Mouse (Mus musculus): ENCODE results near the gene Olfr881.

Olfr881 gene

DNA sequence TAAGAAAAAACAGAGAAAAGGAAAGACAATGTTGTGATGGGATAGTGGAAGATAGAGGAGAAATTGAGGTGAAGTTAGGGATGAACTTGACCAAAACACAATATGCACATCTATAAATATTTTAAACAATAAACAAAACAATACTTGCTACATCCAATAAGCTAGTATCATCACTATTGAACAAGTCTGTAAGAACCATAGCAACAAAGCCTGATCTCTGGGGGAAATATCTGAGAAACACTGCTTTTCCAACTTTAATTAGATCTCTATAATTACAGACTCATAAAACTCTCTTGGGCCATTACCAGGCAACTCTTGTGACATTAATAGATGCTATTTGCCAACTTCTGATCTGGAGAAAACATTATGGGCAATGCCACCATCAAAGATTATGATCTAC lies at the start of gene Olfr881:
TSS of gene Olfr881 (plus strand) at position 301 of the 400 bp plus-strand sequence.
- DNase-seq: no peak

DNA sequence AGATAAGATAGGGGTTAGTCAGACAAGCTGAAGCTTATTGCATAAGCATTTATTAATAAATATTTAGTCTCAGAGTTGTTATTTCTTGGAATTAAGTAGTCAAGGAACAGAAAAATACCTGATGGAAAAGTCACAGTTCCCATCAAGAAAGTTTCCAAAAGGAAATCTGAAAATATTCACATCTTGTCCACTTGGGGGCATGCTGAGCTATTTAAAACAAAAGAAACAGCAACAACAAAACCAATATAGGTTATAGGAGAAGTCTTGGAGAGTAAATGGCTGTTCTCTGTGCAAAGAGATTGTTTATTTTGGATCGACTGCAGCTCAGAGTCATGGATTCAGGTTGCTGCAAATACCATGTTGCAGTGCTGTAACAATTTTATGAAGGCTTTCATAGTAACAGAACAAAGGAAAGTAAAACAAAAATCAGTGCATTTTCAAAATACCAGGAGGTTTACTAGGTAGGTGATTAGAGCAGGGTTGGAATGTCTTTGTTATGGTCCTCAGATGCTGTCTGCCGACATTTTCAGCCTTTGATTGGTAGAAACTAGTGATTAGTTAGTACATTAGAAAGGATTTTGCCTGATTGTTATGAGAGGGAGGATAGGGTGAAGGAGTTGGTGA lies 7.1 kb downstream of the Olfr881 start:
- no peak for DNase-seq

- DNase-seq: no peak
These were observed 8.4 kb downstream of the Olfr881 start for GRCm38 (mm10) chr9:38000021-38000420.

DNA sequence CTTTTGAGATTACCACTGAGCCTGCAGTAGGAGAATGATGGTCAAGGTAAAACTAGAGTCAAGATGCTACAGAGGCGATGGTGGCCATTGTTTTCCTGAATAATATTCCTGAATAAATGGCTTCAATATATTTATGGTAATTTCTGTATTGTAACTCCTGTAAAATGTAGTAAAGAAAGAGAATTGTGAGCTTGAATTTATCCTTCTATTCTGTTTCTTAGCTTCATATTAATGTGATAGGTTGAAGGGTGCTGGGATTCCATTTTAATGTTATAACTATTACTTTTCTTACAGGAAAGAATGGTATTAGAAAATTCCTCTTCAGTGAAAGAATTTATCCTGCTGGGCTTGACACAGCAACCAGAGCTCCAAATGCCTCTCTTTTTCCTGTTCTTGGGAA lies 33.9 kb downstream of the Olfr881 start, which contains the start of gene Olfr883:
TSS of gene Olfr883 (plus strand) at position 301 of the 400 bp plus-strand sequence.
- DNase-seq: no peak
